Mouse (Mus musculus): ENCODE data around the gene Noct. TPM values are rescaled to one million over a fixed set of nuclear protein-coding genes. Genes with fewer than 3 reads are reported as not detected.

Noct gene
- total RNA-seq, 1 experiment from 2014 or later: 10.7 TPM

DNA sequence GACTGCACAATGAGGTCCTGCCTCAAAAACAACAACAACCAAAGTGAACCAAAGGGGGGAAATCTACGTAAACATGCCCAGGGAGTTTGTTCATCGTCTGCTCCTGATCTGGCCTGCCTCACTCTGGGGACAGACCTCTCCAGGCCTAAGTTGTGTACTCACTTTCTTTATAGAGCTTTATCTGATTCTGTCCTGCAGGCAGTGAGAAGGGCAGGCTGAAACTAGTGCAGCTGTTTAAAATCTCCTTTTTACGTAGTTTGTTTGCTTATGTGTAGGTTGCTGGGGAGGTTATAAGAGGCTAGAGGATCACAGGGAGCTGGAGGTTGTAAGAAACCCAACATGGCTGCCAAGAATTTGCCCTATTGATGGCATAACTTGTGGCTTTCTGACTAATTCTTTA is 7.3 kb downstream of the Noct start:
- no peak for DNase-seq

DNA sequence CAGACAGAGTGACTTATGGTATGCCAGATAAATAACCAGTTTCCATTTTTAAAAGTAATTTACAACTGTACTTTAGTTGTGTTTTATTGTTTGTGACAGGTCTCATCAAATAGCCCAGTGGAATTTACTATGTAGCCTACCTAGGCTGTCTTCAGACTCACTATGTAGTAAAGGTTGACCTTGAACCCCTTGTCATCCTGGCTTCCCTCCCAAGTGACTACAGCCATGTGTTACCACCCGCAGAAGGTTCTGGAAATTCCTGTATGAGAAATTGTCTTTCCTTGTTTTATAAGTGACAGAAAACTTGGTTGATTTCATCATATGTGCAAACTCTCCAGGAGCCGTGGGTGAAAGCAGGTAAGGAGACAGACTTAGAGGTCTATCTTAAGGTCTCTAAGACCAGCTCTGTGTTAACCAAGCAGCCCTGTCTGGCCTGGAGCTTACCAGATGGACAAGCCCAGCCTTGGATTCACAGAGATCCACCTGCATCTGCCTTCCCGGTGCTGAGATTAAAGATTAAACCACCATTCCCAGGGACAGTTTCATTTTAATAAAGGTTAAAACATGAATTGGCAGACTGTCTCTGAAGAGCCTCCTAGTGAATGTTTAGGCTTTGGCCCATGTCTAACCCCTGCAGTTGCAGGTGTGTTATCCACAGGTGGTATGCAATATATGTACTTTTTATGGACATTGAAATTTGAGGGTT is 8.1 kb downstream of the Noct start:
- no peak for DNase-seq

DNA sequence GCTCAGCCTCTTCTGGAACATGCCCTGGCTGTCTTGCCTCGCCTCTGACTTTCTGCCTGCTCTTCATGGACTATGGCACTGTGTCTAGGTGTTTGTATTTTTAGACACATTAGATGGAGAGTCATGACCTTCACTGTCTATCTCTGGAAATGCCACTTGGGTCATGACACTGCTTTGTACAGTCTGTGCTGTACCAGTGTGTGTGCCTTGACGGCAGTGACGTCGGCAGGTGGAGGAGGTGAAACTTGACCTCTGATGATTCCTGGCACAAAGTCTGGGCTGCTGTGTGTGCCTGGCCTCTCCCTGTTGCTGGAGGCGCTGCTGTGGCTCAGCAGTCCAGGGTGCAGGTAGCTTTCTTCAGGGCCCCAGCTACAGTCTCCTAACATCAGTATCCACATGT is 9.2 kb downstream of the Noct start:
- no peak for DNase-seq

DNA sequence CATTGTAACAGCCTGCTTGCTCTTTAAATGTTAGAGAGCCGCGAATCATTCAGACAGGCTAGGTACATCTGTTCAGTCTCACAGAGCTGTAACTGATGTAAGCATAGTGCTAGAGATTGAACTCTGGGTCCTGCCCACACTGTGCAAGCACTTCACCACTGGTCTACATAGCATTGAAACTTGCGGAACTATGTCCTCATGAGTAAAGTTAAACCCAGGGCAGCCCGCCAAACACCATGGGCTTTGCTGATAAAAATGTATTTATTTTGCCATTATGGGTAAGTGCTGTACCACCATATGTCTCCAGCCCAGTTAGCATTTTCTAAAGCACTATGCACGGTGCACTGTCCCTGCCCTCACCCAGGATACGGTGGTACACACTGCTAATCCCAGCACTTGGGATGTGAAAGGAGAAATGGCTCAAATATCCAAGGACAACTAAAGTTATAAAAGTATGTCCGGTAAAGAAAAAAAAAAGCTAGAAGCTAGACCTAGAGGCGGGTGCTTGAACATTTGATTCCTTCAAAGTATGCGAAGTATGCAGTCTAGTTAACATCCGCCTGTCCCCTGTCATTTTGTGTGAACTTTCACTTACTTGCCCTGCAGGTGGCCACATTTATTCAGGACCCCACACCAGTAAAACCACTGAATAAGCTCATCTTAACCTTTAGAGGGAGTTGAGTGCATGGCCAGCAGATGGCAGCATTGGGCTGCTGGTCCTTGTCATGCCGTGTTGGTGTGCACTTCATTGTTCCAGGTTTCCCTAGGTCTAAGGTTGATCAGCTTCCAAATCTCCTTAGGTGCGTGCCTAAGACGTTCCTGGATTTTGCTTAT is 9.9 kb downstream of the Noct start:
- DNase-seq: peak; percentile 85

DNA sequence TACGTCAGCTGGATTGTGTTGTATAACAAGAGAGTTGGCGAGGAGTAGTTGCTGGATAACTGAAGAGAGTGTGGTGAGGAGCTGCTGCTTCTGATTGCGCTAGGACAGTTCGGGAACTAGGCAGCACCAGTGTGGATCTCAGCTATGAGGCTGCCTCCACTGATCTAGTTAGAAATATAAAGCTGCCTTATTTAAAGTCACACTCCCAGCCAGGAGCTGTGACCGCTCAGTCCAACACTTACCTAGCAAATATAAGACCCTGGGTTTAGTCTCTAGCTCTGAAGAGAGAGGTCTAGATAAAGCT is 10.5 kb downstream of the Noct start:
- DNase-seq: no peak

DNA sequence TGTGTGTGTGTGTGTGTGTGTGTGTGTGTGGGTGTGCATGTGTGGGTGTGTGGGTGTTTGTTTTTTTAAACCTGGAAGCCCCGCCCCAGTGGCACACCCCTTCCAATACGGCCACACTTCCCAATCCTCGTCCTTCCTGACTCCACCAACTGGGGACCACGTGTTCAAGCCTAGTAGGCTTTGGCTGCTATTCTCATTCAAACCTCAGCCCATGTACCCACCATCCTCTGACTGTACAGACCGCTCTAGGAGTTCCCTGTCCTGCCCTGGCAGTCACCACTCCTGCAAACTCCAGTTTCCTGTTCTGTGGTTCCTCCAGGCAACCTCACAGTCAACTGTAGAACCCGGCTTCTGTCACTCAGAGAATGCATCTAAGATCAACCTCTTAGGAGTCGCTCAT is 14.3 kb downstream of the Noct start:
- DNase-seq: no peak

DNA sequence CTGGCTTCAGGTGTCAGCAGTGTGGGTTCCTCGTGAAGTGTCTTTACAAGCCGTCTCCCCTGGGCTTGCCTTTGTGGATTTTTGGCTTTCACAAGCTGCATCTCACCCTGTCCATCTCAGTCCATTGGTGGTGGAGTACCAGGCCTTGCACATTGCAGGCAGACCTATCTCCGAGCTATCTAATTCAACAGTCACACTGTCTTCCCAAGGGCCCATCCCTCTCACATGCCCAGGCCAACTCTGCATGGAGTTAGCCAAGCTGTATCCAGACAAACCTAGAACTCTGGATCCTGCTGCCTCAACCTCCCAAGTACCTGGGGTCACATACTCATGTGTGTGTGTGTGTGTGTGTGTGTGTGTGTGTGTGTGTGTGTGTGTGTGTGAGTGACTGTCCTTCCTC is 15.3 kb downstream of the Noct start:
- no peak for DNase-seq

DNA sequence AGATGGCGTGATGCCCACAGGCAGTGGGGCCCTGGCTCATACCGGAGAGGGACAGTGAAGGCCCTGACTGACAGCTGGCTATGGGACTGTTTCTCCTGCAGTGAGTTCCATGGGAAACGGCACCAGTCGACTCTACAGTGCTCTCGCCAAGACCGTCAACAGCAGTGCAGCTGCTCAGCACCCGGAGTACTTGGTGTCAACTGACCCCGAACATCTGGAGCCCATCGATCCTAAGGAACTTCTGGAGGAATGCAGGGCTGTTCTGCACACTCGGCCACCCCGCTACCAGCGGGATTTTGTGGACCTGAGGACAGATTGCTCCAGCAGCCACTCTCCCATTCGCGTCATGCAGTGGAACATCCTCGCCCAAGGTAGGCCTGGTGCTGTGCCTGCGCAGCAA is 23.5 kb downstream of the Noct start:
- no peak for DNase-seq

DNA sequence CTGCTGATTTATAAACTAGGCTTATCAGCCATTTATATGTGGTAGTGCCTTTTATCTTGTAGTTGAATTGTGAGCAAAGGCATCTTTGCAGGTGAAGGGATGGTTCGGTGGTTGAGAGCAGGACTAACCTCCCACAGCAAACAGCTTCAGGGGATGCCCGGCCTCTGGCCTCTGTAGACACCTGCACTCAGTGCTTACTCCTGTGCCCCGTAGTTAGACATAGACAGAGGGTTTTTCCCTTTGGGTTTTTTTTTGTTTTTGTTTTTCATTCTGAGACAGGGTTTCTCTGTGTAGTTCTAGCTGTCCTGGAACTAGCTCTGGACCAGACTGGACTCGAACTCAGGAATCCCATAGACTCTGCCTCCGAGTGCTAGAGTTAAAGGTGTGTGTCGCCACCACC is 24.4 kb downstream of the Noct start:
- DNase-seq: no peak

DNA sequence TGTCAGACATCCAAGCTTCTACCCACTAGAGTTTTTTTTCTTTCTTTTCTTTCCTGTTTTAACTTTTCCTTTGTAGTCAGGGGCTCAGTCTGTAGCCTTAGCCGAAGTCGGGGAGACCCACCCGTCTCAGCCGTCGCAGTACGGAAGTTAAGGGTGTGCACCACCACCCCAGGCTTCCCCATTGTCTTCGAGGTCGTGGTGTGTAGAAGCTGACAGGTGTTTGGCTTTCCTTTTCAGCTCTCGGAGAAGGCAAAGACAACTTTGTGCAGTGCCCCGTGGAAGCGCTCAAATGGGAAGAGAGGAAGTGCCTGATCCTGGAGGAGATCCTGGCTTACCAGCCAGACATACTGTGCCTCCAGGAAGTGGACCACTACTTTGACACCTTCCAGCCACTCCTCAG is 25.2 kb downstream of the Noct start:
- DNase-seq: no peak

DNA sequence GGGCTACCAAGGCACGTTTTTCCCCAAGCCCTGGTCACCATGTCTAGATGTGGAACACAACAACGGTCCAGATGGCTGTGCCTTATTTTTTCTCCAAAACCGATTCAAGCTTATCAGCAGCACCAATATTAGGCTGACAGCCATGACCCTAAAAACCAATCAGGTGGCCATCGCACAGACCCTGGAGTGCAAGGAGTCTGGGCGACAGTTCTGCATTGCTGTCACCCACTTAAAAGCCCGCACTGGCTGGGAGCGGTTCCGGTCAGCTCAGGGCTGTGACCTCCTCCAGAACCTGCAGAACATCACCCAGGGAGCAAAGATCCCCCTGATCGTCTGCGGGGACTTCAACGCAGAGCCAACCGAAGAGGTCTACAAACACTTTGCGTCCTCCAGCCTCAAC is 25.6 kb downstream of the Noct start:
- DNase-seq: no peak

DNA sequence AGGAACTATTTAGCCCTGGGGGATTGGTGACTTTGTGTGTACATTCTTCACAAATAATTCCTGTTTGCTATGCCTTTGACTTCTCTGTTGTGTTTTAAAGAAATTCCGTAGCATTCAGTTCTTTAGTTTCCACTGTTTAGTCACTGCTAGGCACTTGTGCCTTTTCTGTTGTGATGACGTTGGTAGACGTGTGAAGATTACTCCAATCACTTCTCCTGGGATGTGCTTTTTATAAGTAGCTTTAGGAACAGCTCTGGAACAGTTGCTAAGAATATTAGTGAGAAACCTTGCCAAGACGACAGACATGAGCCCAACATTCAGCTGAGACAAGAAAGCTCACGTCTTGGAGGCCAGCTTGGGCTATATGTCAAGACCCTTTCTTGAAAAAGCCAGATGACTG is 26.8 kb downstream of the Noct start:
- no peak for DNase-seq

DNA sequence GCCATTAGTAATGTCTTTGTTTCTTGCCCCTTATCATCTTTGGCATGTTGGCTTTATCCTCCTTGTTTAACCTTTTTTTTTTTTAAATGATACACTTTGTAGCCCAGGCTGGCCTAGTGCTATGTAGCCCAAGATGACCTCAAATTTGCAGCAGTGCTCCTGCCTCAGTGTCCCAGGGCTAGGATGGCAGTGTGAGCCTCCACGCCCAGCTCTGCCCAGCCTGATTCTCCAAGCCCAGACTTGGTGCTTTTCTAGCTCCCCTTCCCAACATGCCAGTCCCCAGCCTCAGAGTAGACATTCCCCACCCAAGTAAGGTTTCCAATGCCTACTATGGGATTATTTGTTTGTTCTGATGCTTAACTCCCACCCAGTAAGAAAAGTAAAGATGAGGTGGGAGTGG is 28.0 kb downstream of the Noct start:
- no peak for DNase-seq

DNA sequence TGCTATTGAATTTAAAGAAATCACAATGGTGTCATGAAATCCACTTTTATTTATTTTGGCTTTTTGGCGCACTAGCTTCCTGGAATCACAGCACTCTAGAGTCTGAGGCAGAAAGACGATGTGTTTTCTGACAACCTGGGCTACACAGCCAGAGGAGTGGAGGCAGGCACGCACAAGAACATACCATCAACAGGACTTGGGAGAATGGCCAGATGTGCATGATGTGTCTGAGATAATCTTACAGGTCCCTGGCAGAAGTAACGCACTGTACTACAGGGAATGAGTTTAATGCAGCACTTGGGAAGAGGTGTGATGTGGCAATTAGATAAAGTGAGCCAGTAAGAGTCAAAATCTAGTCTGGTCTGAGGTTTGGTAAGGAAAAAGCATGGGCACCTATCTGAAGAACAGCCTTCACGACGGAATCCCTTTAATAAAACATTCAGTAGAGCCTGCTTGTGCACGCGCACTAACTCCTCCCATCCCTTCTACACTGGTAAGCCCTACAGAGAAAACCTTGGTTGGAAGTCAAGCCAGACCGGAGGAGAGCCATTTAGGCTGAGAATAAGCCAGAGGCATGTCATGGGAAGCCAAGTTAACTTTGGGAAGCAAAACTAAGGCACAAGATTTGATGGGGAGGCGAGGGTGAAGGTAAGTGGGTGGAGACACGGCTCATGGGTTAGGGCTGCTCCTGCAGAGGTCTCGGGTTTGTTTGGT is 28.6 kb downstream of the Noct start:
- no peak for DNase-seq

DNA sequence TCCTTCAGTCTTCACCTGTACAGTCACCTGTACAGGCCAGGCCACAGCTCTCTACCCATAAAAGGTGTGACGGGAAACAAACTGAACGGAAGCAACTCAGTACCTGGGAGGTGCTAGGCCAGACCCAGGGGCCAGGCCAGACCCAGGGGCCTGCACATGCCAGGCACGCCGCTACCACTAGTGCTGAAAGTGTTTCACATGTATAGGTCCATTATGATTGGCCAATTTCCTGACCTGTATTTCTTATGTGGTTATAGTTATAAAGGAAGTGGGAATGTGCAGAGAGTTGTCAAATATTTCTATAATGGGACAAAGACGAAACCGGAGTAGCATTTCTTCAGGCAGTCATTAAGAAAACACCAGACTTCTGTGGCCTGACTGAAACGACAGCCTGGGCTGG is 30.5 kb downstream of the Noct start:
- DNase-seq: no peak

DNA sequence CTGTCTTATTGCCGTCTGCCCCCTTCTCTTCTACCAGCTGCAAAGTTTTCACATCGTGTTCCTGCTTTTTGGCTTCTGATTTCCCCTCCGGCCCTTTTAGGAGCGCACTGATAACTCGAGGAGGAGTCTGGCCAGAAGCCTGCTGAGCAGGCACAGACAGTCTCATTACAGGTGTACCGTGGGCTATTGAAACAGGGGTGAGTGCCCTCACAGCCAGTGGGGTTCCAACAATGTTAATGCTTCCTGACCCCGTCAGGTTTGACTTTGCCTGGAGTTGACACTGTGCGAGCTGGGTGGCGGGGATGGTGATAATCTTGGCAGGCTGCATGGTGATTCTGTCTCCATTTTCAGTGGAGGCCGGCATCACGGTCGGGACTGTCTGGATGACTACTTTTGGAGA is 32.2 kb downstream of the Noct start:
- DNase-seq: no peak

DNA sequence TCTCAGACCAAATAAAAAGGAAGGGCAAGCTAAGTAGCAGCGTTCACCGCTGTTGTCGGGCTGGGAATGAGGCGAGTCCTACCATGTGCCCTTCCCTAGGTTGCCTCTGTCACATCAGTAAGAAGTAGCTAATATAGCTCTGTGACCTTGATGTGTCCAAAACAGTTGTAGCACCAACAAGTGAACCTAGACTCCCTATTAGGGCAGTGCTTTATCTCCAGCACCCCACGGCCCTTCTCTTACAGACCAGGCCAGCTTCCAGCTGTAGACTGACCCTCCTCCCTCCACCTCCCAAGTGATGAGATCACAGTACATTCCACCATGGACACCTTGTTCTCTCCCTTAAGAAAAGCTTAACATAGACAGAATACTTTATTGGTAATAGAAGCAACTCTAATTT is 33.8 kb downstream of the Noct start:
- no peak for DNase-seq

DNA sequence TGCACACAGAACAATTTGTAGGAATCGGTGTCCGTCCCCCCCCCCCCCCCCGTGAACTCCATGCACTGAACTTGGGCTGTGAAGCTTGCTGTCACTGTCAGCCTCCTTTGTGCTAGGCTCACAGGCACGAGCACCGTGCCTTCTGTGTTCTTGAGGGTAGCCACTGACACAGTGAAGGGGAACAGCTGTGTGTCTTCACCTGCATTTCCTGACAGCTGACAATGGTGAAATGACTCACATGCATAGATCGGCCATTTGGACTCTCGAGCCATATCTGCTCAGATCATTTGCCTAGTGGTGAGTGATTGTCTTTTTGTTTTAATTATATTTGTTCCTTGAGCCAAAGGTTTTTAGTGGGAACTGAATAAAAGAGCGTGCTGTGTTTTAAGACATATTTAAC is 38.7 kb downstream of the Noct start:
- DNase-seq: no peak

DNA sequence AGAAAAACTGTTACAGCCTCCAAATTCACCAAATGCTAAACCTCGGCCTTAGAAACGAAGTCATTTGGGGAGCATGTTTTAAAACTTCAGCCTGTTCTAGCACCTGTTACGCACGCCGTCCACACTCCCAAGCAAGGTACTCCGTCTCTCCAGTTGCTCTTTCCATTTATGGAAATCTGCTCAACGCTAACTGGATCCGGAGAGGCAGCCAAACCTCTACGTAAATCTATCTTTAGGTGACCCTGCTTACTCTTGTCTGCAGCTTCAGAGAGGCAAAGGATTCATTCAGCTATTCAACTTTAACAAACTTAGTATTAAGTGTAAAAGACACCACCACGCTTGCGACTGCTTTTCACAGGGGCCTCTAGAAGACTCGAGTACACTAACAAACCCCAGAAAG is 44.2 kb downstream of the Noct start:
- DNase-seq: no peak

DNA sequence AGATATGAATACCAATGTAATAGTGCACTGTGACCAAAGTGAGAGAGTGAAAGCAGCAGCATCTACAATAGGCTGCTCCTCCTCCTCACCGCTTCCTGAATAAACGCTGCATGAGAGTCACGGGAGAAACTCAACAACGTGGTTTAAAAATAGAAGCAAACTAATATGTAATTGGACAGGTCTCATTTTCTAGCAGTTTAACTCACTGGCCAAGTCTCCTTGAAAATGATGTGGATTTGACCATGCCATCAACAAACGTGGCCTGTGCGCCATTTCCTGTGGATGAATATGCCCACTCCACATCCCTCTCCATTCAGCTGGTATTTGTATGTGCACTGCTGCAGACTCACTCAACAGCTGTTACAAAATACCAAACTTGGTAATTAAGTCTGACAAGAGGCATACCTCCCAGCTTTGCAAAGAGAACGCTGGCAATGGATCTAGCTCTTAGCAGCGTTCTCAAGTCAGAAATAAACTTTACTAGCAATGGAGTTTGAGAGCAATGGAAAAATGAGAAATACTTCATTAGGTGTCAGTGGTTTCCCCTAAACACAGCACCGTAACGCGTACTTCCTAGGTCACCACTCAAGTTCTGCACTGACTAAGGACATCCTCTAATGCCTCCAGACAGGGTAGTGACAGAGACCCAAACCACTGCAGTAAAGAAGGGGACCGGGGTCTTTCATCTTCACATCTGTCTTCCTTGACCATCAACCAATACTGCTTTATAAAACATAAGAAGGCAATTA is 46.0 kb downstream of the Noct start:
- no peak for DNase-seq

DNA sequence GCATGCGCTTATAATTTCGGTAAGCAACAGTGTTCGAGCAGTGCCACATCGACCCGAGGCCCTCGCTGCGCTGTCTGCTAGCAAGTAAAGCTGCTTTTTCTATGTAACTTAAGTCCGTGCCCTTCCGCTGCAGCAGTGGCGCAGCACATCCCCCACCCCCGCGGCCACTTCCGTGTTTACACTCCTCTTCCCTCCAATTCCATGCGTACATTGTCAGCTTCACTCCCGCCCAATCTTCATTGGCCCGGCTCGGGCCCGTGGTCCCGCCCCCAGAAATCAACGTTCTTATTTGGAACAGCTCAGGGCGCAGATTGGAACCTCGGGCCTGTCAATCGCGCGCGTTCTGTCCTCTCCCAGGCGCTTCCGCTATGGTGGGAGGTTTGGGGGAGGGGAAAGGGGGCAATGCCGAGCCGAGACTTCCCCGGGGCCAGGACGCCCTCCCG is 51.7 kb downstream of the Noct start:
- peak; percentile 96 for DNase-seq

DNA sequence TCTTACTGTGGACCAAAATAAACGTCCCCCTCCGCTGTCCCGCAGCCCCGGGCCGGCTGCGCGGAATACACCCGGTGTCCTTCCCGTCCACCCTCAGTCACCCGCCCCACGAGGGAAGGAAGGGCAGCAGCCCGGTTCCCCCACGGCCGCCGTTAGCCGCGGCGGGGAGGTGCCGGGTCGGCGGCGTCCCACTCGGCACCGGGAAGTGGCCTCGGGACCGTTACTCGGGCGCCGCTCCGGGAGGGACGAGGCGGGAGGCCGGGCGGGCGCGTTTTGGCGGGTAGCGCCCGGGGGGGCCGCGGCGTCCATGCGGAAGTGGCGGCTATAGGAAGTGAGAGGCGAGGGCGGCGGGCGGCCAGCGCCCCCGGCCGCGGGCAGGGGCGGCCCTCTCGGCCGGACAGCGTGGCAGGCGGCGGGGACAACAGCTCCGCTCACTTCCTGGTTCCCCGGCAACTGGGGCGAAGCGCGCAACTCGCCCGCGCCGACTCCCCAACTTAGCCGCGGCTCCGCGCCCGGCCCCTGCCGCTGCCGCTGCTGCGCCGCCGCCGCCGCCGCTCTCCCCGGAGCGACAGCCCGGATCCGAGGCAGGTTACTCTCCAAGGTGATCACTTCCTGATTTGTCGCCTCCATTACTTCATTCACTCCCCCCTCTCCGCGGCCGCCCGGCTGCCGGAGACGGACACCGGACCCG is 52.3 kb downstream of the Noct start:
- DNase-seq: peak; percentile 55

All from adrenal gland, postnatal 25 days (tissue).